Mouse (Mus musculus) kidney, postnatal 4 days (tissue): ENCODE measurements around the gene Itgb3.
A peak's percentile ranks its signal among the peaks of the same experiment; 100 is the strongest.

Experiments used
- DNase-seq, 2 experiments: peaks; one replicate each; pipeline ENCODE4 v3.0.0; 2021; ENCODE audit warnings: mixed read lengths in 2 of 2

The Itgb3 gene

DNA sequence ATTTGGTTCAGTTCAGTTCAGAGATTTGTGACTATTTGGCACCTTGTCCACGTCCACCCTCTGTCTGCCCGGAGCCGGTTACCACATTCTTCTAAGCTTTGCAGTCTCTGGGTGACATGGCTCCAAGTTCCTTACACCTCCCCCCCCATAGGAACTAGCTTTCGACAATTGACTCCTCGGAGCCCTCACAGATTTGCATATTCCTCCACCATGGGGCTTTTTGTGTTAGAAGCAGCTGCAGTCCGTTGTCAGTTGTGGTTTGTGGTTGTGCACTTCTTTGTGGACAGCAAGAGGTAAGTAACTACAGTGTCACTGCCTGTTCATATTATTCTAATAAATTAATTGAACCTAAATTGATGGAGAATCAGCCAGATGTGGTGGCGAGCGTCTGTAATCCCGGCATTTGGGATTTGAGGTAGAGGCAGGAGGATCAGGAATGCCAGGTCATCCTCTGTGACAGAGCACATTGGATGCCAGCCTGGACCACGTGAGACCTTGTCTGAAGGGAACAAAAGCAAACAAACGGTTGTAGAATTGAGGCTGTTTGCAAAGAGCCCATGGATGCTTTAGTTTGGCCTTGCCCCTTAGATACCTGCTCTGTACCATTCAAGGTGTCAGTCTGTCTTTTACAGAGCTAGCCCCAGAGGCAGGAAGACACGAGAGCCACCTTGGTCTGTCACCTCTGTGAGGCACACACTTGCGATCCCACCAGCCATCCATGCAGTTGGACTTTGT is 25.0 kb upstream of the Itgb3 start:
- DNase-seq: no peak

- DNase-seq: no peak
Measured at GRCm38 (mm10) chr11:104585495-104585894, 22.3 kb upstream of the Itgb3 start.

- no peak for DNase-seq
Measured at GRCm38 (mm10) chr11:104587904-104588303, 19.9 kb upstream of the Itgb3 start.

GRCm38 (mm10) chr11:104588513-104588912 is 19.3 kb upstream of the Itgb3 start:
- no peak for DNase-seq

GRCm38 (mm10) chr11:104589570-104589969 is 18.2 kb upstream of the Itgb3 start:
- DNase-seq: no peak

GRCm38 (mm10) chr11:104590148-104590547 is 17.7 kb upstream of the Itgb3 start:
- DNase-seq: peak; percentile 78 to 85

DNA sequence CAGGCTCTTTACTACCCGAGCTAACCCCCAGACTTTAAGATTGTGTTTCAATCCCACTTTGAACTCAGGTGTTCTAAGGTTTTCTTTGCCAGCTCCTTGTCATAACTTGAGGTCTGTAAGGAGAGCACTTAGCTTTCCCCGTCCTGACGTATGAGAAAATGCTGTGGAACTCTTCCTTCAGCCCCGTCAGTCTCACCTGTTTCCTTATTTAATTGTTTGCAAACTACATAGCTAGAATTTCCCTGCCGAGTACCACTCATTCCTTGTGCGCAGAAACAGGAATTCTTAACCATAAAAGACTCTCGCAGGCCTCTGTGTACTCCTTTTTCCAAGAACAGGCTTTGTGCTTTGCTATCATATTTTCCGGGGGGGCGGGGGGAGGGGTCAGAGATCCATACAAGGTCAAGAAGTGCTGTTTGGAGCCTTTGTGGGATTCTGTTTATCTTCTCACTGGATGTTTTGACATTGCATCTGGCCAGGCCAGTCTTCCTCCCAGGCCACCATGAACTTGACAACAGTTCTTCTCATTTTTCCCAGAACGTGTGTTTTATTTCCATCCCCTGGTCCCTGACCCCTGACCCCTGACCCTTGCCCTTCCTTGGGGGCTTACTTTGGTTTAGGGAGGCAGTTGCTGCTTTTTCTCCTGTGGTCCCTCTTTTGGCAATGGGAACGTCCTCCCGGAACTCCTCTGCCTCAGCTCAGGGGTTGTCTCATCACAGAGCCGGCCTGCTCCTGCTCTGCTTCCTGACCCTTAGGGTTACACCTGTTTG is 15.5 kb upstream of the Itgb3 start:
- no peak for DNase-seq

- DNase-seq: peak in 1 of 2 experiments; percentile 22
Measured at GRCm38 (mm10) chr11:104596365-104596764, 11.4 kb upstream of the Itgb3 start.

GRCm38 (mm10) chr11:104599265-104599945 is 8.4 kb upstream of the Itgb3 start:
- DNase-seq: peak; percentile 34 to 52

DNA sequence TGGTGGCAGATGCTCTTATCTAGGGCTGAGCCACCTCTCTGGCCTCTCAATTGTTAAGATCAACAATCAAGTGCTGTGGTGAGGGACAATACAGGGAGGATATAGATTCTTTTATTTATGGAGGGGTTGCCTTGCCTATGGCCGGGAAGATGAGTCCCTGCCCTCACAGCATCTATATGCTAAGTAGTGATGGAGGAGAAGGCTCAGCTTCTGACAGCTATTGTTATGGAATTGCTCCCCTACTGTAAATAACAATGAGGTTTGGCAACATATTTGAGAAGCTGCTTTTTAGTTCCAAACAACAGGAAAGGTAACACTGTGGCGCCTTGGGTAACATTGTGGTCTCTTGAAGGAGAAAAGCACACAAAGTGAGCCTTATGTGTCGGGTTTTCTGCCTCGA is 7.1 kb upstream of the Itgb3 start:
- no peak for DNase-seq

DNA sequence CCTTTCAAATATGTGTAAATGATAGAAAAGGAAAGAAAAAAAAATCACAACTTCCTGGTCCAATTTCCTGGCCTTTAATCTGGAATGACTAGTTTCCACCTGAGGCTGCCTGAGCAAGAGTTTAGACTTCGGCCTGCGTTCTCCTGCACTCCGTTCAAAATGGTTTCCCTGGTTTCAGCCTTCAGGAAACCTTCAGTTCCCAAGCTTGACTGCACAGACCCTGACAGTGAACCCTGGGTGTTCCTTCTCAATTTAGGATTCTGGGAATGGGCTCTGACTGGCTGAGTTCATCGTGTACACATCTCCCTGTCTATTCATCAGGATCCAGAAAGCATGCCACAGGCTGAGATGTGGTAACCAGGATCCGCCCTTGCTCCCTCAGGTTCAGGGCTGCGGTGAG is 3.6 kb upstream of the Itgb3 start:
- no peak for DNase-seq

- DNase-seq: no peak
Measured at GRCm38 (mm10) chr11:104608249-104608920, 585 bp downstream of the Itgb3 start.

DNA sequence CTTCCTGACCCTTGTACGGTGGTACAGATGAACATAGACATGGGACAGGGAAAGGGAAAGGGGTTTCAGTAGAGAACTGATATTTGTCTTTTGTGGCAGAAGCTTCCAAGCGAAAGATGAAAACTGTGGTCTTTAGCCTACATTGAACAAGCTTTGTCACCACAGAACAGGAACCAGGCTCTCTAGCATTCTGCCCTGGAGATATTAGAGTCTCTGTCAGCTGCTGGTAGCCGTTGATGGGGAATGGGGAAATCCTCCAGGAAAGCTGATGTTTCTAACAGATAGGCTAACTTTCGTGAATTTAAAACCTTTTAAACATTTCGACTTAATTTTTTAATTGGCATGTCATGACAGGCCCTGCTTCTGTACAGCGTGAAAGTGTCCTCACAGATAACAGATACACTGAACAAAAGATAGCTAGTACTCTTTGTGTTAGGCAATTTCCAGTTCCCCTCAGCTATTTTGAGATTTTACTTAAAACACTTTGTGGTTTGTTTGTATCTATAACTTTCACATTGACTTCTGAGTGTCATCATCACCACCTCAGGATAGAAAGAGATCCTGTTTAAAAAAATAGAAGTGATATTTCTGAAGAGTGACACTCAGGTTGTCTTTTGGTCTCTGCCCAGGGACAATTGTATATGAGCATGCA is 1.4 kb downstream of the Itgb3 start:
- no peak for DNase-seq

DNA sequence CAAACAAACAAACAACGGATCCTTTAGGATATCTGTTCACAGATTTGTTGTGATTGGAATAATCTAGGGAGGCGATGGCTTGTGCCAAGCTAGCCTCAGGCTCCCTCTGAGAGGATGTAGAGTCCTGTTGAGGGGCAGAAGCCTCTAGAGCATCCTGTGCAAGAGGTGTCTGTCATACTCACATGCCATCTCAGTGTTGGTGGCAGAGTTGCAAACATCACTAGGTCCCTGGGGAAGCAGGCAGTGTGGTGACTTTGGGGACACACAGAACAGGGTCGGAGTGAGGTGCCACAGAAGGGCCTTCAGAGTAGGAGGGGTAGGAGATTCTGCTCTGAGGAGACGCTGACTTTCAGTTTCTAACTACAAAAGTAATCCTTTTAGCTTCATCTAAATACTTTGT is 1.9 kb downstream of the Itgb3 start:
- DNase-seq: no peak

- peak; percentile 42 to 54 for DNase-seq
Measured at GRCm38 (mm10) chr11:104611579-104612151, 3.9 kb downstream of the Itgb3 start.

GRCm38 (mm10) chr11:104613551-104613950 is 5.8 kb downstream of the Itgb3 start:
- no peak for DNase-seq

DNA sequence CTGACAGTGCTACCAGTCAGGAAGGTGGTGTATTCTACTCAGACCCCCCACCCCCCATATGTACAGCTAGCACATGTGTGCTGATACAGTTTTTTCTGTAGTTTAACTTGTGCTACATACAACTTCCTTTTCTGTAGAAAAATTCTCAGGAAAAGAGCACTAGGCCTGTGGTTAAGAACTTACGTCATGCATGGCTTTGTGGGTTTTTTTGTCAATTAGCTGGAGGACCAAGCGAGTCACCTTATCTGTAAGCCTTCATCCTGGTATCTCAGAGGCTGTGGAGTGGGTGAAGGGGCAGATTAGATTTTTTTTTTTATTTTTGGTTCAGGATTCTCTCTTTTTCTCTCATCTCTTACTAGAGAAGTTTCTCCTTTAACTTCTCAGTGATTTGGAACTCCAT is 6.3 kb downstream of the Itgb3 start:
- DNase-seq: no peak

DNA sequence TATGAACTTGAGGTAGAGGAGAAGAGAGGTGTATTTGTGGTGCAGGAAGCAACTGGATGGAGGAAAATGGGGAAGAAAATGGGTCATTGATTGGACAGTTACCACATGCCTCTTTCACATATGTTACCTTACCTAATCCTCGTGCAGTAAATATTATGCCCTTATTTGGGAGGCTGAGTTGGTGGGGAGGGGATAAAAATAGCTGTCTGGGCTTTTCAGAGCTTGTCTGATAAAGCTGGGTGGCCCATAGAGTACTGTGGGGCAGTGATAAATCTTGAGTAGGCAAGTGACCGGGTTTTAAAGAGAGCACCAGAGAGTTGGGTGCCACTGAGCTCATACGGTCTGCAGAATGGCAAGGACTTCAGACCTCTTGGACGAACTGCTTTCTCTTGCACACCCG is 8.4 kb downstream of the Itgb3 start:
- no peak for DNase-seq

GRCm38 (mm10) chr11:104618638-104619076 is 10.9 kb downstream of the Itgb3 start:
- DNase-seq: no peak

GRCm38 (mm10) chr11:104619084-104620022 is 11.6 kb downstream of the Itgb3 start:
- DNase-seq: no peak
